Mouse (Mus musculus) ZHBTc4 (cell line): Measurements from ENCODE around the gene Trim47.

Experiments used
- DNase-seq: peaks from one replicate; pipeline ENCODE4 v3.0.0-alpha.2; 2011; ENCODE audit warnings: low read depth, low spot score

Trim47 gene

GRCm38 (mm10) chr11:116088188-116088587 lies 38.8 kb downstream of the Trim47 start:
- DNase-seq = no peak

GRCm38 (mm10) chr11:116087194-116088130 lies 39.5 kb downstream of the Trim47 start:
- DNase-seq = peak; percentile 89

- peak; percentile 100 for DNase-seq
Observed at GRCm38 (mm10) chr11:116086258-116087193, 40.5 kb downstream of the Trim47 start, which contains the start of gene Wbp2. Gene Wbp2, minus strand, starts transcription at chr11:116086995.

- no peak for DNase-seq
Observed at GRCm38 (mm10) chr11:116084166-116084565, 42.8 kb downstream of the Trim47 start.

GRCm38 (mm10) chr11:116083096-116083672 lies 43.8 kb downstream of the Trim47 start:
- DNase-seq = no peak

GRCm38 (mm10) chr11:116081081-116081480 lies 45.9 kb downstream of the Trim47 start:
- no peak for DNase-seq

- DNase-seq = no peak
Observed at GRCm38 (mm10) chr11:116079511-116079910, 47.5 kb downstream of the Trim47 start.

GRCm38 (mm10) chr11:116078676-116079320 lies 48.2 kb downstream of the Trim47 start:
- DNase-seq = peak; percentile 61

- DNase-seq = peak; percentile 76
Observed at GRCm38 (mm10) chr11:116078221-116078620, 48.8 kb downstream of the Trim47 start.

- DNase-seq = peak; percentile 73
Observed at GRCm38 (mm10) chr11:116077446-116078204, 49.4 kb downstream of the Trim47 start, which contains the start of gene Unc13d. Gene Unc13d, minus strand, starts transcription at chr11:116077961.

GRCm38 (mm10) chr11:116076836-116077235 lies 50.2 kb downstream of the Trim47 start:
- DNase-seq = no peak

GRCm38 (mm10) chr11:116076266-116076540 lies 50.8 kb downstream of the Trim47 start:
- no peak for DNase-seq

- no peak for DNase-seq
Observed at GRCm38 (mm10) chr11:116075539-116076265, 51.3 kb downstream of the Trim47 start.

- no peak for DNase-seq
Observed at GRCm38 (mm10) chr11:116074436-116074991, 52.5 kb downstream of the Trim47 start.

GRCm38 (mm10) chr11:116072608-116073007 lies 54.4 kb downstream of the Trim47 start:
- DNase-seq = no peak

GRCm38 (mm10) chr11:116071510-116071909 lies 55.5 kb downstream of the Trim47 start:
- peak; percentile 87 for DNase-seq

- no peak for DNase-seq
Observed at GRCm38 (mm10) chr11:116065345-116065744, 61.7 kb downstream of the Trim47 start.

GRCm38 (mm10) chr11:116064187-116064867 lies 62.7 kb downstream of the Trim47 start:
- no peak for DNase-seq

GRCm38 (mm10) chr11:116063562-116063961 lies 63.4 kb downstream of the Trim47 start:
- no peak for DNase-seq
